Mouse (Mus musculus) MN1 (cell line): Measurements from ENCODE around the gene Gm4869.

Experiments
- DNase-seq: peaks from one replicate; pipeline ENCODE4 v3.0.0-alpha.2; 2016; ENCODE audit warnings: low spot score

Gene Gm4869

GRCm38 (mm10) chr5:140526754-140527153 lies 81.3 kb downstream of the Gm4869 start:
- DNase-seq: no peak

GRCm38 (mm10) chr5:140538111-140538683 lies 92.8 kb downstream of the Gm4869 start:
- no peak for DNase-seq

GRCm38 (mm10) chr5:140540106-140540505 lies 94.7 kb downstream of the Gm4869 start:
- DNase-seq: peak; percentile 80

- DNase-seq: no peak
These were observed 97.5 kb downstream of the Gm4869 start for GRCm38 (mm10) chr5:140542811-140543575.
